Comparison of ENCODE assay signal across 9 mouse cellular contexts in genomic region chr2:180954061-180955047, GRCm38 (mm10). TPM values are rescaled to one million over a fixed set of nuclear protein-coding genes. Genes with fewer than 3 reads are reported as not detected.
DNase-seq lines count a peak whose midpoint lies in the region; ATAC-seq and TF ChIP-seq lines count a peak whose summit lies in the region.
"Had no signal": no experiment of that assay in that cellular context is flagged by ENCODE, and none has a peak within 500 bp of the region (broad histone marks: within the 10 kb centered on the region; RNA-seq: fewer than 3 reads in every experiment).

TSS of gene Nkain4 (minus strand) at chr2:180954699.

- H3K4me1 ChIP-seq in E14TG2a.4 (replicated peaks; ENCODE audit: low read depth, low read length): peaks cover 59% of the 10 kb centered on the region
- peaks cover 5 to 17% of the 10 kb centered on the region in 2 experiments for H3K4me1 ChIP-seq in heart, embryonic 14.5 days (ENCODE audit: control insufficient read depth in 2 of 2, insufficient read depth in 2 of 2, low read length in 2 of 2)
- H3K4me1 ChIP-seq in lung, adult 2 months (ENCODE audit: control insufficient read depth, insufficient read depth, low read length): 0 out of 2 replicates have a peak, but pooled peaks cover 2% of the 10 kb centered on the region

- TF ChIP-seq POLR2A in lung, adult 2 months (IDR thresholded peaks at IDR 0.05; ENCODE audit: borderline replicate concordance, extremely low read depth, low read depth, low read length): peak; percentile 34; the same call in 1 of the 2 replicates

- peak within 1 kb of the TSS; percentile 72 for H3K9ac ChIP-seq in heart, embryonic 14.5 days (ENCODE audit: low read length)

- peak within 1 kb of the TSS; percentile 92 for H3K4me2 ChIP-seq in heart, embryonic 14.5 days (ENCODE audit: low read length)

- H3K27me3 ChIP-seq in E14TG2a.4 (ENCODE audit: insufficient read depth, low read length): peaks cover 18% of the 10 kb centered on the region
- peaks cover 22% of the 10 kb centered on the region; the same call in 1 of the 2 replicates for H3K27me3 ChIP-seq in heart, embryonic 14.5 days (ENCODE audit: control insufficient read depth, insufficient read depth, low read length)

- no peaks in the 10 kb centered on the region for H3K9me3 ChIP-seq in E14TG2a.4 (ENCODE audit: low read length)
- no peaks in the 10 kb centered on the region for H3K9me3 ChIP-seq in heart, embryonic 14.5 days (ENCODE audit: control insufficient read depth, low read length)

- TF ChIP-seq CTCF in E14TG2a.4 (conservative IDR thresholded peaks at IDR 0.05; ENCODE audit: low read length): no peak
- TF ChIP-seq CTCF in layer of hippocampus, adult 2 months (conservative IDR thresholded peaks at IDR 0.05): peak; percentile 64
- no peak for TF ChIP-seq CTCF in lung, adult 2 months (IDR thresholded peaks at IDR 0.05; ENCODE audit: insufficient read depth, low read length)

- H3K4me3 ChIP-seq in E14TG2a.4 (replicated peaks; ENCODE audit: low read length): peak within 1 kb of the TSS; percentile 82
- peak within 1 kb of the TSS; percentile 60 to 61 for H3K4me3 ChIP-seq in heart, embryonic 14.5 days (ENCODE audit: control insufficient read depth in 1 of 2, insufficient read depth in 1 of 2, low read depth in 1 of 2, low read length in 2 of 2)
- peak within 1 kb of the TSS; percentile 80 for H3K4me3 ChIP-seq in layer of hippocampus, adult 2 months
- peak within 1 kb of the TSS; percentile 50 for H3K4me3 ChIP-seq in lung, adult 2 months (replicated peaks; ENCODE audit: extremely low read depth, low read depth, low read length)
- H3K4me3 ChIP-seq: erythroblast, embryonic 14.5 days had no signal

- peak within 1 kb of the TSS; percentile 59 to 70 for H3K27ac ChIP-seq in heart, embryonic 14.5 days (replicated peaks in 1 of 2; ENCODE audit: control insufficient read depth in 1 of 2, insufficient read depth in 1 of 2, low read depth in 2 of 2, low read length in 2 of 2)
- peak within 1 kb of the TSS; percentile 97 for H3K27ac ChIP-seq in layer of hippocampus, adult 2 months

- ATAC-seq in heart, embryonic 14.5 days (ENCODE audit: insufficient number of reproducible peaks, insufficient read depth, low FRiP score, low read depth): peak; percentile 78

- WGBS in heart, embryonic 14.5 days: under 1% methylated on average over 52 of the region's 52 CpGs
- 2% methylated on average over 52 of the region's 52 CpGs for WGBS in lung, adult 2 months

- peak; percentile 65 for DNase-seq in WW6 (ENCODE audit: low read depth, low spot score)
- peak; percentile 85 for DNase-seq in embryo, embryonic 9.5 days (ENCODE audit: extremely low spot score)
- peak; percentile 42 to 64 for DNase-seq in layer of hippocampus, adult 2 months (ENCODE audit: low spot score in 2 of 2)
- peak; percentile 19 for DNase-seq in lung, adult 2 months
- peak; percentile 96 for DNase-seq in retina, postnatal 1 day
- no peak for DNase-seq in urinary bladder, postnatal 25 days (ENCODE audit: low spot score)

- no peaks in the 10 kb centered on the region for H3K36me3 ChIP-seq in E14TG2a.4 (ENCODE audit: insufficient read depth, low read length)
- no peaks in the 10 kb centered on the region for H3K36me3 ChIP-seq in heart, embryonic 14.5 days (ENCODE audit: control insufficient read depth, insufficient read depth, low read length)

RNA-seq across cellular contexts. Expression of gene Nkain4, which starts in this region (rescaled TPM):
- 47.5 and 57.4 TPM in 2 replicates for polyA plus RNA-seq in heart, embryonic 14.5 days (2014; fragmentation: Nextera tagmentation; extraction: Ambion mirVana)
- total RNA-seq in layer of hippocampus, adult 2 months (2021): 10 to 100 TPM; 54.3 to 55.1 TPM
- polyA plus RNA-seq in lung, adult 2 months (2012; rRNA removed): 87.4 and 123 TPM in 2 replicates
- polyA plus RNA-seq: erythroblast, embryonic 14.5 days had no signal
